Mouse (Mus musculus): ENCODE results near the gene Zfp583. TPM values are rescaled to one million over a fixed set of nuclear protein-coding genes. Genes with fewer than 3 reads are reported as not detected.

Gene Zfp583
- polyA plus RNA-seq, 1 experiment from 2014 or later = 6.5 TPM

DNA sequence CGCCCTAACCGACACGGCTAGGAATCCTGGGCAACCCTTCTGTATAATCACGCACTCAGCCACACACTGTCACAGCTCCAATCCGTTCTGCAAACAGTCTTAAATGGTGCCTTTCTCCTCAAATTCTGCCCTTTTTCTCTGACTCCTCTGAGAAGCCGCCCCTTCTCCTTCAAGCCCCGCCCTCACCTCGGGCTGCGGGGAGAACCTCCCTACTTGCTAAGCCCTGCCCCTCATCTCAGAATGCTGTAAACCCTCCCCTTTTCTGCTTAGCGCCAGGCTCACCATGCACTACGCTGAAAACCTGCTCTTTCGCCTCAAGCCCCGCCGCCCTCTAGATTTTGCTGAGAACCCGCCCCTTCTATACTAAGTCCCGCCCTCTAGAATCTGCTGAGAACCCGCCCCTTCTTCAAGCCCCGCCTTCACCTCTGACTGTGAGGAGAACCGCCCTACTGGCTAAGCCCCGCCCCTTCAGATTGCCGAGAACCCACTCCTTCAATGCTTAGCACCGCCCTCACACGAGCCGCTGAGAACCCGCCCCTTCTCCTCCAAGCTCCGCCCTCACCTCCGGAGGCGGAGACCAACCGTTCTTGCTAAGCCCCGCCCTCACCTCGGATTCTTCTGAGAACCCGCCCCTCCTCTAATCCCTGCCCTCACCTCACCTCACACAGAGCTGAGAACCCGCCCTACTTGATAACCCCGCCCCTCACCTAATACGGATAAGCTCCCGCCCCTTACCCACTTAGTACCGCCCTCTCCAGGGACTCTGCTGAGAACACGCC lies 31.4 kb upstream of the Zfp583 start:
- ATAC-seq (ENCODE audit: low read depth) (peak; percentile 95), DNase-seq (ENCODE audit: low spot score) (peak; percentile 99)
- Histone ChIP-seq H3K27ac (replicated peaks; ENCODE audit: low read depth, low read length) (peak overlapping the region; percentile 86), H3K4me3 (ENCODE audit: low read depth, low read length) (peak overlapping the region; percentile 46), H3K4me2 (ENCODE audit: low read depth, low read length) (peak overlapping the region; percentile 59), H3K36me3 (ENCODE audit: control insufficient read depth, insufficient read depth, low read length) (no peaks in the 10 kb centered on the region), H3K9ac (ENCODE audit: low read depth, low read length) (peak overlapping the region; percentile 66), H3K27me3 (replicated peaks; ENCODE audit: control insufficient read depth, insufficient read depth, low read length) (no peaks in the 10 kb centered on the region), H3K9me3 (ENCODE audit: control insufficient read depth, low read length) (no peaks in the 10 kb centered on the region), H3K4me1 (ENCODE audit: control insufficient read depth, insufficient read depth, low read length) (peaks cover 6% of the 10 kb centered on the region)
- WGBS = under 1% methylated on average over 36 of the region's 38 CpGs

DNA sequence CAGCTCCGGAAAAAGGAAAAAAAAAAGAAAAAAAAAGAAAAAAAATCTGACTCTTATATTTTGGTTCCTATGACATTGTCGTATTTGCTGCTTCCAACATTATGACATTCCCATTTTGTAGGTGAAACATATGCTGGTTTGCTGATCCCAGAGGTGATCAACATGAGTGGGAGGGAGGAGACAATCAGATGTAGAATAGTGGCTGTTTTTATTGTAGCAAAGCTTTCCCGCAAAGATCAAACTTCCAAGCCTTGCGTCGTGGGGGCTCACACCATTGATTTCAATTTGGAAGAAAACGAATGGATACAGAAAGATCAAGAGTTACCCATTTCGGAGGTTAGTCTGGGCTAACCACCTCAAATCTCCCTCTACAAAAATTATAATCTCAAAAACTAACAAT lies 30.7 kb upstream of the Zfp583 start:
- WGBS = 28% methylated on average over 7 of the region's 7 CpGs
- Histone ChIP-seq H3K9me3 (ENCODE audit: control insufficient read depth, low read length) (no peaks in the 10 kb centered on the region), H3K4me3 (ENCODE audit: low read depth, low read length) (peak overlapping the region; percentile 46), H3K36me3 (ENCODE audit: control insufficient read depth, insufficient read depth, low read length) (no peaks in the 10 kb centered on the region), H3K27me3 (replicated peaks; ENCODE audit: control insufficient read depth, insufficient read depth, low read length) (no peaks in the 10 kb centered on the region), H3K9ac (ENCODE audit: low read depth, low read length) (peak overlapping the region; percentile 66), H3K4me1 (ENCODE audit: control insufficient read depth, insufficient read depth, low read length) (peaks cover 6% of the 10 kb centered on the region), H3K4me2 (ENCODE audit: low read depth, low read length) (peak overlapping the region; percentile 59), H3K27ac (replicated peaks; ENCODE audit: low read depth, low read length) (peak overlapping the region; percentile 86)
- DNase-seq (ENCODE audit: low spot score) = no peak
- no peak for ATAC-seq (ENCODE audit: low read depth)

DNA sequence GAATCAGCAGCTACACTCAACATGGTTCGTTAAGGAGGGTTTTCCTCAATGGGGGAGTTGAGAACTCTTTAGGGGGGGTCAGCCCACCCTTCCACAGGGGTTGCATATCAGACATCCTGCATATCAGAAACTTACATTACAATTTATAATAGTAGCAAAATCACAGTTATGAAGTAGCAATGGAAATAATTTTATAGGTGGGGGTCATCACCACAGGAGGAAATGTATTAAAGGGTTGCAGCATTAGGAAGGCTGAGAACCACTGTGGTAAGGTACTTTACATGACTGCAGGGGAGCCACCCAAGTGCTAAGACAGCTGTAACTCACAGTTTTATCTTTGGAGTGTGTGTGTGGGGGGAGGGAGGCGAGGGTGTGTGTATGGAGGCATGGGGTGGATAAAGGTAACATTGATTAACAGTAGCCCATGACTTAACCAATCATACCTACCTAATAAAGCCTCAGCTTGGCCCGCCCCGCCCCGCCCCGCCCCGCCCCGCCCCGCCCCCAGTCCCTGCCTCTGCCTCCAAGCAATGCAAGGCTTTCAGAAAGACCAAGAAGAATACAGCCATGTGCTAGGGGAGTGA lies 29.5 kb upstream of the Zfp583 start:
- Histone ChIP-seq H3K27ac (replicated peaks; ENCODE audit: low read depth, low read length) (no peak overlapping the region), H3K4me2 (ENCODE audit: low read depth, low read length) (no peak overlapping the region), H3K9me3 (ENCODE audit: control insufficient read depth, low read length) (no peaks in the 10 kb centered on the region), H3K27me3 (replicated peaks; ENCODE audit: control insufficient read depth, insufficient read depth, low read length) (no peaks in the 10 kb centered on the region), H3K4me3 (ENCODE audit: low read depth, low read length) (no peak overlapping the region), H3K36me3 (ENCODE audit: control insufficient read depth, insufficient read depth, low read length) (no peaks in the 10 kb centered on the region), H3K4me1 (ENCODE audit: control insufficient read depth, insufficient read depth, low read length) (peaks cover 6% of the 10 kb centered on the region), H3K9ac (ENCODE audit: low read depth, low read length) (no peak overlapping the region)
- 27% methylated on average over 5 of the region's 9 CpGs for WGBS
- DNase-seq (ENCODE audit: low spot score) (no peak), ATAC-seq (ENCODE audit: low read depth) (no peak)

DNA sequence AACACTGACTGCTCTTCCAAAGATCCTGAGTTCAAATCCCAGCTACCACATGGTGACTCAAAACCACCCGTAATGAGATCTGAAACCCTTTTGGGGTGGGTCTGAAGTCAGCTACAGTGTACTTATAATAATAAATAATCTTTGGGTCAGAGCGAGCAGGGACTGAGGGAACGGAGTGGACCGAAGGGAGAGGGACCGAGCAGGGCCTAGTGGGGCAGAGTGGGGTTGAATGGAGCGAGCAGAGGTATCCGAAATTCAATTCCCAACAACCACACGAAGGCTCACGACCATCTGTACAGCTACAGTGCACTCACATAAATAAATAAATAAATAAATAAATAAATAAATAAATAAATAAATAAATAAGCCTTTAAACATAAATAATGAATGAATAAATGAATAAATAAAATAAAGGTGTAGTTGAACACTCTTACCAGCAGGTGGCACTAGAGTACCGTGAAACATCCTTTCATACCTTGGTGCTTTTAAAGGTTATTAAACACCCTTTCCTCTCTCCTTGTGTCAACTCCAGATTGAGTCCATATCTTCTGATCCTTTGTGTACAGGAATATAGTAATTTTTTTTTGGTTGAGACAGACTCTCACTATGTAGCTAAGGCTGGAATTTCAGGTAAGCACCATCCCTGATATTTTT lies 28.0 kb upstream of the Zfp583 start:
- Histone ChIP-seq H3K4me1 (ENCODE audit: control insufficient read depth, insufficient read depth, low read length) (peaks cover 6% of the 10 kb centered on the region), H3K27ac (replicated peaks; ENCODE audit: low read depth, low read length) (no peak overlapping the region)

DNA sequence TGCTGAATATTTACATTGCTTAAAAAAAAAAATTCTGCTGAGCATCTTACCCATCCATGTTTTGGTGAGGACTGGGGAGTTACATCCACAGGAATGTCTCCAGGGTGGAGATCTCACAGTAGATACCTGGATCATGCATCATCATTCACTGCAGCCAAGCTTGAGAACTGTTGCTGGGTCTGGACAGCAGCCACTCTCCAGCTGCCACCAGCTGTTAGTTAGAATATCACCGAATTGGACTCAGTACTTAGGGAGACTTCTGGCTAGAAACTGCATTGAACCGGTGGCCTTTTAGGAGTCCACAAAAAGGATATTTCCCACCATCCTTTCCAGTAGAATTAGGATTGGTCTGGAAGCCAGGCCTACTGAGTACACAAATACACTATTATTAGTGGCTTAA lies 27.0 kb upstream of the Zfp583 start:
- no peak for ATAC-seq (ENCODE audit: low read depth)

More for the DNA sequence above, 28.0 kb upstream of the Zfp583 start:
- no peak overlapping the region for H3K4me3 ChIP-seq (ENCODE audit: low read depth, low read length)
- H3K4me2 ChIP-seq (ENCODE audit: low read depth, low read length) = no peak overlapping the region
- no peaks in the 10 kb centered on the region for H3K36me3 ChIP-seq (ENCODE audit: control insufficient read depth, insufficient read depth, low read length)
- peak; percentile 76 for DNase-seq (ENCODE audit: low spot score)
- no peaks in the 10 kb centered on the region for H3K27me3 ChIP-seq (replicated peaks; ENCODE audit: control insufficient read depth, insufficient read depth, low read length)
- no peak for ATAC-seq (ENCODE audit: low read depth)
- H3K9me3 ChIP-seq (ENCODE audit: control insufficient read depth, low read length) = no peaks in the 10 kb centered on the region
- H3K9ac ChIP-seq (ENCODE audit: low read depth, low read length) = no peak overlapping the region
- 57% methylated on average over 10 of the region's 10 CpGs for WGBS

DNA sequence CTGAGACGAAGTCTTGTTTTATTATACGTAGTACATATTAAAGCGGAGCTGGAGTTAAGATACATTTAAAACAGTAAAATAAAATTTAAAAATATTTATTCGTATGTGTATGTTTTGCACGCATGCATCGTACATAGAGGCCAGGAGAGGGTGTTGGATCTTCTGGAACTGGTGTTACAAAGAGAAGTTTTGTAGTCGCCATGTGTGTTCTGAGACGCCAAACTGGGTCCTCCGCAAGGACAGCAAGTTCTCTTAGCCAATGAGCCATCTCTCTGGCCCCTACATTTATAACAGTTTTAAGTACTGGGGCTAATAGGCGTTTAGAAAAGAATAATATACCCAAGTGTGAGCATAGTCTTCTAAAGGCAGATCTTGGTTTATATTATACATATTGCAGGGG lies 13.0 kb upstream of the Zfp583 start:
- H3K9ac ChIP-seq (ENCODE audit: low read depth, low read length) = peak overlapping the region; percentile 73; the same call in 1 of the 2 replicates
- no peak for DNase-seq (ENCODE audit: low spot score)
- ATAC-seq (ENCODE audit: low read depth) = peak; percentile 3; the same call in 1 of the 2 replicates
- no peaks in the 10 kb centered on the region for H3K27me3 ChIP-seq (replicated peaks; ENCODE audit: control insufficient read depth, insufficient read depth, low read length)
- WGBS = 30% methylated on average over 10 of the region's 10 CpGs
- no peaks in the 10 kb centered on the region for H3K9me3 ChIP-seq (ENCODE audit: control insufficient read depth, low read length)
- no peaks in the 10 kb centered on the region for H3K36me3 ChIP-seq (ENCODE audit: control insufficient read depth, insufficient read depth, low read length)
- no peaks in the 10 kb centered on the region for H3K4me1 ChIP-seq (ENCODE audit: control insufficient read depth, insufficient read depth, low read length)
- H3K4me2 ChIP-seq (ENCODE audit: low read depth, low read length) = peak overlapping the region; percentile 54
- no peak overlapping the region for H3K27ac ChIP-seq (replicated peaks; ENCODE audit: low read depth, low read length)
- H3K4me3 ChIP-seq (ENCODE audit: low read depth, low read length) = peak overlapping the region; percentile 70

More for the DNA sequence above, 27.0 kb upstream of the Zfp583 start:
- Histone ChIP-seq H3K4me3 (ENCODE audit: low read depth, low read length) (no peak overlapping the region), H3K9me3 (ENCODE audit: control insufficient read depth, low read length) (no peaks in the 10 kb centered on the region), H3K36me3 (ENCODE audit: control insufficient read depth, insufficient read depth, low read length) (0 out of 2 replicates have a peak, but pooled peaks cover 5% of the 10 kb centered on the region), H3K4me2 (ENCODE audit: low read depth, low read length) (no peak overlapping the region), H3K4me1 (ENCODE audit: control insufficient read depth, insufficient read depth, low read length) (no peaks in the 10 kb centered on the region), H3K27me3 (replicated peaks; ENCODE audit: control insufficient read depth, insufficient read depth, low read length) (no peaks in the 10 kb centered on the region), H3K27ac (replicated peaks; ENCODE audit: low read depth, low read length) (no peak overlapping the region), H3K9ac (ENCODE audit: low read depth, low read length) (no peak overlapping the region)
- WGBS = 70% methylated on average over 2 of the region's 2 CpGs
- DNase-seq (ENCODE audit: low spot score) = no peak

DNA sequence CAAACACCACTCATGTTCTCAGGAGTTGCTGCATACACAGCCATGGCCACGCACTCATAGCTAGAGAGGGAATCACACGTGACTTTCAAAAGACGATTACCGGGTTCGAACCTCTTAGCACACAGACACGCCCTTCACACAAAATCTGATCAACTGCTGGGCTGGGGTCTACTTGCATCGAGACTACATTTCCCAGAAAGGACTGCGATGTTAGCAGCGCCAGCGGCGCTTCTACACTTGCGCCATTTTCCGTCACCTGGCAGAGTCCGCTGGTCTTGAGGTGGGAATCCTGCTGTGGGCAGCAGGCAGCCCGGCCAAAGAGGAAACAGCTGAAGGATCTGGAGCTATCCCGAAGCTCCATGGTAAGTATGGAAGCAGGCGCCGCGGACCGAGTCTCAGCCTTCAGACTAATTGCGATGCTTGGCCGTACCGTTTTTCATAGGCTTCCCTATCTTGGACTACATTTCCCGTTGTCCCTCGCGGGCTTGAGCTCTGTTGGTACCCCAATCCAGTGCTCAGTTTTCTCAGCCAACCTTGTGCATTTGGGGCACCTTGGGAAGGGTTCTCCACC lies 12.5 kb upstream of the Zfp583 start, which contains the start of gene Gm3854:
TSS of gene Gm3854 (plus strand) at position 259 of the 571 bp plus-strand sequence.
- H3K9ac ChIP-seq (ENCODE audit: low read depth, low read length) = peak within 1 kb of the TSS; percentile 73
- peak within 1 kb of the TSS; percentile 54 for H3K4me2 ChIP-seq (ENCODE audit: low read depth, low read length)
- ATAC-seq (ENCODE audit: low read depth) = peak; percentile 95
- H3K4me3 ChIP-seq (ENCODE audit: low read depth, low read length) = peak within 1 kb of the TSS; percentile 70
- no peaks in the 10 kb centered on the region for H3K36me3 ChIP-seq (ENCODE audit: control insufficient read depth, insufficient read depth, low read length)
- 1% methylated on average over 26 of the region's 26 CpGs for WGBS
- no peak within 1 kb of the TSS; the same call in 1 of the 2 replicates for H3K27ac ChIP-seq (replicated peaks; ENCODE audit: low read depth, low read length)
- H3K4me1 ChIP-seq (ENCODE audit: control insufficient read depth, insufficient read depth, low read length) = no peaks in the 10 kb centered on the region
- peak; percentile 92 for DNase-seq (ENCODE audit: low spot score)
- H3K27me3 ChIP-seq (replicated peaks; ENCODE audit: control insufficient read depth, insufficient read depth, low read length) = no peaks in the 10 kb centered on the region
- no peaks in the 10 kb centered on the region for H3K9me3 ChIP-seq (ENCODE audit: control insufficient read depth, low read length)

DNA sequence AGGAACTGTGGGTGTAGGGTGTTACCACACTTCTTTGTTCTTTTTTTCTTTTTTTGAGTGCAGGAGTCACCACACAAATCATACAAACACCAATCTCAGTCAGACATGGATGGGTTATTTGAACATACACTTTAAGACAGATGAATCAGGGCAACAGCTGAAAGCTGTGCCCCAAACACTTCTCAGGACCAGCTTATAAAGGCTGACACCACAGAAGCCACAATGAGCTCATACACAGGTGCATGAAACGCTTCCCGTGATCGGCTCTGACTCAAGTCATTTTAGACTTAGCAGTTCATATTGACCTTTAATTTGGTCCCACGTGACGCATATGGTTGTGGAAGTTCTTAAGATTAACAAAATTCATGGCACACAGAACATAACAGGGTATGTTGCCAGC lies 8.8 kb upstream of the Zfp583 start:
- H3K4me1 ChIP-seq (ENCODE audit: control insufficient read depth, insufficient read depth, low read length) = no peaks in the 10 kb centered on the region
- H3K36me3 ChIP-seq (ENCODE audit: control insufficient read depth, insufficient read depth, low read length) = no peaks in the 10 kb centered on the region
- H3K9ac ChIP-seq (ENCODE audit: low read depth, low read length) = no peak overlapping the region

More for the DNA sequence above, 8.8 kb upstream of the Zfp583 start:
- Histone ChIP-seq H3K4me3 (ENCODE audit: low read depth, low read length) (no peak overlapping the region), H3K27me3 (replicated peaks; ENCODE audit: control insufficient read depth, insufficient read depth, low read length) (no peaks in the 10 kb centered on the region), H3K9me3 (ENCODE audit: control insufficient read depth, low read length) (no peaks in the 10 kb centered on the region), H3K4me2 (ENCODE audit: low read depth, low read length) (no peak overlapping the region), H3K27ac (replicated peaks; ENCODE audit: low read depth, low read length) (no peak overlapping the region)
- DNase-seq (ENCODE audit: low spot score) (no peak), ATAC-seq (ENCODE audit: low read depth) (no peak)
- WGBS = 85% methylated on average over 5 of the region's 5 CpGs
